Mouse (Mus musculus) WW6 (cell line): ENCODE data around the gene Cryba1.
"Not testable (repeated sequence)": the region's sequence is repeated elsewhere in the genome, so short reads cannot be mapped to it uniquely, and the experiment has no call there.

Experiments used
- DNase-seq: peaks from one replicate; pipeline ENCODE4 v3.0.0-alpha.2; 2013; ENCODE audit warnings: low read depth, low spot score

Gene Cryba1

GRCm38 (mm10) chr11:77725183-77725582 is at the start of gene Cryba1:
Gene Cryba1 (minus strand): TSS chr11:77725283.
- no peak for DNase-seq

GRCm38 (mm10) chr11:77771879-77772713 is 47.0 kb upstream of the Cryba1 start:
- DNase-seq: no peak

- no peak for DNase-seq
Measured at GRCm38 (mm10) chr11:77770346-77770745, 45.3 kb upstream of the Cryba1 start.

GRCm38 (mm10) chr11:77769496-77769895 is 44.4 kb upstream of the Cryba1 start:
- DNase-seq: no peak

GRCm38 (mm10) chr11:77766351-77767001 is 41.4 kb upstream of the Cryba1 start:
- no peak for DNase-seq

- no peak for DNase-seq
Measured at GRCm38 (mm10) chr11:77765459-77765777, 40.3 kb upstream of the Cryba1 start.

- no peak for DNase-seq
Measured at GRCm38 (mm10) chr11:77764694-77765458, 39.8 kb upstream of the Cryba1 start.

GRCm38 (mm10) chr11:77763673-77764340 is 38.7 kb upstream of the Cryba1 start:
- DNase-seq: no peak

- no peak for DNase-seq
Measured at GRCm38 (mm10) chr11:77762783-77763672, 37.9 kb upstream of the Cryba1 start, which contains the start of gene Myo18a. Gene Myo18a (plus strand): TSS chr11:77763246.

- DNase-seq: no peak
Measured at GRCm38 (mm10) chr11:77760031-77760430, 34.9 kb upstream of the Cryba1 start.

- no peak for DNase-seq
Measured at GRCm38 (mm10) chr11:77753469-77753868, 28.4 kb upstream of the Cryba1 start.

- DNase-seq: no peak
Measured at GRCm38 (mm10) chr11:77752525-77752924, 27.4 kb upstream of the Cryba1 start.

GRCm38 (mm10) chr11:77748996-77749395 is 23.9 kb upstream of the Cryba1 start:
- DNase-seq: no peak

GRCm38 (mm10) chr11:77747103-77747502 is 22.0 kb upstream of the Cryba1 start:
- not testable (repeated sequence) for DNase-seq

- no peak for DNase-seq
Measured at GRCm38 (mm10) chr11:77746652-77747051, 21.6 kb upstream of the Cryba1 start.

GRCm38 (mm10) chr11:77743966-77744365 is 18.9 kb upstream of the Cryba1 start:
- DNase-seq: no peak

- no peak for DNase-seq
Measured at GRCm38 (mm10) chr11:77738555-77738954, 13.5 kb upstream of the Cryba1 start.

- DNase-seq: peak; percentile 81
Measured at GRCm38 (mm10) chr11:77737289-77737688, 12.2 kb upstream of the Cryba1 start.

GRCm38 (mm10) chr11:77728587-77728986 is 3.5 kb upstream of the Cryba1 start:
- DNase-seq: no peak

GRCm38 (mm10) chr11:77724766-77725165 is 317 bp downstream of the Cryba1 start:
- no peak for DNase-seq

- no peak for DNase-seq
Measured at GRCm38 (mm10) chr11:77721389-77721788, 3.7 kb downstream of the Cryba1 start.
